Mouse (Mus musculus) liver, postnatal 0 days (tissue): Measurements from ENCODE around the gene Nfib.

Source experiments
- CTCF ChIP-seq: sonication (generic); IDR thresholded peaks from 2 replicates; pipeline ENCODE4 v1.5.1; 2016; ENCODE audit warnings: antibody characterized with exemption, low read depth
- EP300 ChIP-seq: IDR thresholded peaks from 2 replicates; pipeline ENCODE4 v1.6.1; 2016; ENCODE audit warnings: antibody characterized with exemption, low read depth, mild to moderate bottlenecking

- no peak for TF ChIP-seq CTCF
- no peak for TF ChIP-seq EP300
These were observed 336.4 kb downstream of the Nfib start for GRCm38 (mm10) chr4:82369011-82369776.
